Mouse (Mus musculus): ENCODE measurements at regions not wholly inside any gene's neighbourhood (a gene's known extent, or its start where the extent isn't known, plus 50 kb on each side); places are given as distances from the start of the nearest gene placed in this dataset.
A peak's percentile ranks its signal among the peaks of the same experiment; 100 is the strongest.

DNA sequence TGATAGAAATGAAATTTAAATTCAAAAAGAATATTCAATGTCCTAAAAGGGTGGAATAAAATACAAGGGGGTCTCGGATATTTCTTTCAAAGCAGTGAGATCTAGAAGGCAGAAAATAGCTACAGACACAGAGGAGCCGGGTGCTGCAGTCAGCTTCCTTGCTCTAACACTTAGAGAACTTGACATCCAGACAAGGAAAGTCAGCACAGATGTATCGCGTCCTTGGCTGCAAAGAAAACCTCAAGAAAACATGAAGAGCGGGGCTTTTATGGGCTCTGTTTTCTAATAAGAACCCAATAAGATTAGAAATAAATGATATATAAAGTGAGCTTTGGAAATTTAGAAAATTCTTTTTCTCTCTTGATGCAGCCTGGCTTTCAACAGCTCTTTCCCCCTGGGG lies 53.1 kb upstream of the Glis3 start:
- DNase-seq (ENCODE audit: low spot score), result no peak

DNA sequence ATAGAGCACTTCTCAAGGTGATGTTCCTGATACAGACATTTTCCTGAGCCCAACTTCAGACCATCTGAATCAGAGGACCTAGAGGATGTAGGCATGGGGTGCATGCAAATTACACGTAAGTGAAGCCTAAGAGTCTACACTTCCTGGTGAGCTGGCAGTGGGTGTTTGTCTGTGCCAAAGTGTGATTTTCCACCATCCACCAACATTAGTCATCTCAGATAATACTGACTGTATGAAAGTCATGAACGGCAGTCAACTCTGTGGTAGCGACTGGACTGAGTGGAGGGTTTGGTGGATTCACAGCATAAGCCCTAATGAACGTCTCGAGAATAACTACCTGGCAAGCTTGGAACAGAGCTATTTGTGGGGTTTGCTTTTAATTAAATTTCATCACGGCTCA lies 53.9 kb upstream of the Glis3 start:
- DNase-seq (ENCODE audit: low spot score), result no peak

- peak; percentile 79 for DNase-seq (ENCODE audit: low spot score)
Observed at GRCm38 (mm10) chr19:28743176-28743793, 63.4 kb upstream of the Glis3 start.

- no peak for DNase-seq (ENCODE audit: low spot score)
Observed at GRCm38 (mm10) chr19:28745105-28745504, 65.2 kb upstream of the Glis3 start.

GRCm38 (mm10) chr19:28745534-28745933 lies 65.7 kb upstream of the Glis3 start:
- DNase-seq (ENCODE audit: low spot score), result peak; percentile 27

DNA sequence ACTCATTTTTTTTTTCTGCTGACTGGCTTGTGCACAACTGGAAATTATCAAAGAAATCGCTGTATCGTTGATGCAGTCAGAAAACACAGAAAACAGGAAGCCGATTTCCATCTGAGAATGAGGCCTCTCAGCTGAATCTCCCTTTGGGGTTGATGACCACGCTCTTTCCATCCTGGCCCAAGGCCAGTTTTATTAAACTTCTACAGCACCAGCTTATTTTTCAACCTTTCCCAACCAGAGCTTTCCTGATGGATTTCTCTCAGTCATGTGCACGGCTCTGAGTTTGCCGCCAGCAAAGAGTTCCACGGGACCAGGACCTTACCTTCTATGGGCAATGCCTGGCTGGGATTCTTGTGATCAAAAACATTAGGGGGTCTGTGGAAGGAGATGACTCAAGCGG lies 71.2 kb upstream of the Glis3 start:
- no peak for DNase-seq (ENCODE audit: low spot score)

DNA sequence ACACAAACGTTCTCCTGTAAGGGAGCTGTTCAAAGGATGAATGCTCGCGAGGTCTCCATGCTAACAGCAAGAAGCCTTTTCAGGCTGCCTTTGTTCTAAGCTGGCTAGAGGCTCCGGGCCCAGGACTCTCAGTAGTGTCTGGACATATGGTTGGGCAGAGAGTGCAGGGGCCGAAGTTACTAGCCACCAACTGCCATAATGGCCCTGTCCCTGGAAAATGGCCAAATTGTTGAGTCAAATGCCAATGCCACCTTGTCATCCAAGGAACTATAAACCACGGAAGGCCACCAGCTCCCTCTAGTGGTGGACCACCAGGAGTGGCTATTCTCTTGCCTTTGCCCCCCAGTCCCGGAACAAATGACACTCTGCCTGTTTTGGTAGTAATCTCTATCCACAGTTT lies 76.0 kb upstream of the Slc1a1 start:
- peak; percentile 44 for DNase-seq (ENCODE audit: low spot score)

- no peak for DNase-seq (ENCODE audit: low spot score)
Observed at GRCm38 (mm10) chr19:28764795-28765360, 70.0 kb upstream of the Slc1a1 start.

DNA sequence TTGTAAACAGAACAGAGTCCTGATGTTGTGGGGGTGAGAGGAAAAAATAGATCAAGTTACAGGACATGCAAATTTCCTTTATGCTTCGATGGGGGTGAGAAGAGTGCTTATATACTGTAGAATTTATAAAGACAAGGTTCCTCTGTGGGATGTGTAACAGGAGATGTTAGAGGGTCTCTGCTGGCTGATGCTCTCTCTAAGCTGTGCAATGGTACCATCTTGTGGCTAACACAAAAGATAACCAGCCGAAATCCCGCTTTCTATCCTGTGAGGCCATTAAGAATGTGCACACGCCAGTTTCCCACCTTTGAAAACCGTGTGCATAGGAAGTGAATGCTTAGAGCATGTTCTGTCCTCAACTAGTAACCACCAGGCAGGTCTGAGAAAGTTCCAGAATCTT lies 66.6 kb upstream of the Slc1a1 start:
- no peak for DNase-seq (ENCODE audit: low spot score)

DNA sequence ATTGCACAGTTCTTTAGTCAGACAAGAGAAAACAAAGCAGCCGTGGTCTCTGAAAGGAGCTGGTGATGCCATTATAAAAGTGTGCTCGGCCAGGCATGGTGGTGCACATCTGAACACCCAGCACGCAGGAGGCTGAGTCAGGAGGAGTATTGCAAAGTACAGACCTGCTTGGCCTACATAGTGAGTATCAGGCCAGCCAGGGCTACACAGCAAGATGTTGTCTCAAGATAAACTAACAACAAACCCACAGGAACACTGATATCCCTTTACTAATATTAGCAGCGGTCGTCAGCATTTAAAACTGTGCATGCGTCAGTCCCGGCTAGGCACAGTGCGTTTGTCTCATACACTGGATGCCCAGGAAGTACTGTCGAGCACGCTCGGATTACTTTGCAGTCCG lies 64.4 kb upstream of the Slc1a1 start:
- DNase-seq (ENCODE audit: low spot score), result no peak

GRCm38 (mm10) chr19:28771836-28772235 lies 63.0 kb upstream of the Slc1a1 start:
- DNase-seq (ENCODE audit: low spot score), result no peak

- no peak for DNase-seq (ENCODE audit: low spot score)
Observed at GRCm38 (mm10) chr19:28772840-28773570, 61.8 kb upstream of the Slc1a1 start.

- DNase-seq (ENCODE audit: low spot score), result peak; percentile 10
Observed at GRCm38 (mm10) chr19:28776868-28777267, 58.0 kb upstream of the Slc1a1 start.

- no peak for DNase-seq (ENCODE audit: low spot score)
Observed at GRCm38 (mm10) chr19:28777674-28778073, 57.2 kb upstream of the Slc1a1 start.

DNA sequence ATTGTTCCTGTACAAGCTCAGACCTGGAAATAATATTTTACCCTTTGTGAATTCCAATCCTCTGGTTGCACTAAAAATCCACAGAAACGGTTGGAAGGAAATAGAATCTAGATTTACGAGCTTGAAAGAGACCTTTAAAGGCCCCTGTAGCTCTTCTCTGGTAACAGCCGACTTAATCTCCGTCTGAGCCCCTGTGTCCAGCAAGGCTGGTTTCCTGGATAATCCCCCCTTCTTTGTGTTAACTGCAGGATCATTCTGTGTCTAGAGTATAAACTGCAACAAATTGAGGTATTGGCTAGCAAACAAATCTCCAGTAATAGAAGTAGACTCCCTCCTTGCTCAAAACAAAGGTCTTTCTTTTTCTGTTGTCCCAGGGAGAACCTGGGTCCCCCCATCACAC lies 56.5 kb upstream of the Slc1a1 start:
- DNase-seq (ENCODE audit: low spot score), result no peak

DNA sequence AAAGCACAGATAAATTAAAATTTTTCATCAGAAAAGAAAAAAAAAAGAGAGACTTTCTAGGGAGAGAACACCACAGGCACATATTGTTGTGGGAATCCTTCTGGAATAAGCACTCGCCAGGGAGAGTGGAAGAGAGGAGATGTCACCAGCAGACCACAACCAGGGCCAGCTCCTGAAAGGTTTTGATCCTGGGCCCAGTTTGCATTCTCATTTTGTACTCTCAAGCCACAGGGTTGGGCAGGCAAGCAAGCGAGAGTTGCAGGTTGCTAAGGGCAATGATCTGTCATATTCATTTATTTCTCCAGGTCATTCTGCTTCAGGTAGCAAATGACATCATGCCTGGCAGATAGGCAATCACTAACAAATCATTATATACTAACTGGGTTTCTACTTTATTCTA lies 52.9 kb upstream of the Slc1a1 start:
- no peak for DNase-seq (ENCODE audit: low spot score)

All from testis, postnatal 14 days (tissue).